Mouse (Mus musculus) bone marrow, adult 2 months (tissue): ENCODE results near the gene Gm9495.

Experiments used
- CTCF ChIP-seq: fragments of 200-500 bp; IDR thresholded peaks from 2 replicates; pipeline ENCODE4 v1.5.1; 2011; ENCODE audit warnings: low read length, control low read depth; ENCODE audit not compliant: control insufficient read depth, insufficient read depth
- POLR2A ChIP-seq: fragments of 200-500 bp; IDR thresholded peaks from 2 replicates; pipeline ENCODE4 v1.6.1; 2011; ENCODE audit warnings: low read depth, mild to moderate bottlenecking, control low read depth, low read length, borderline replicate concordance; ENCODE audit not compliant: control insufficient read depth

DNA sequence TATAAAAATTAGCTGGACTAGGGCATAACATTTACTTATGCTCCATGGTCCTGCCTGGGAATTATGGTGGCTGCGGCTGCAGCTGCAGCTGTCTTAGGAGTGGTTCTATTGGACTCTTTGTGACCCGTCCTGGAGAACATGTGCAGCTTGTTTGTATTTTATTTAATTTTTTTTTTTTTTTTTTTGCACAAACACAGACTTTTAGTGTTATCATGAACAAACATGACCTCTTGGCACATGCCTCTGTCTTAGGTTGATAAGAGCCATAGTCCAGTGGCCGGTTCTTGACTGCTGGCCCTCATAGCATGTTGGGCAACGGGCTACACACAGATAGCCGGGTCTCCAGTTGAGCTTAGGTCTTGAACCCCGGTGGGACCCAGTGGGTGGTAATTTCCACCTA is 48.6 kb downstream of the Gm9495 start:
- TF ChIP-seq CTCF (no peak), POLR2A (no peak)
